Mouse (Mus musculus) intestine, embryonic 14.5 days (tissue): Measurements from ENCODE around the gene Col4a4. TPM values are rescaled to one million over a fixed set of nuclear protein-coding genes. Genes with fewer than 3 reads are reported as not detected.

ENCODE experiments used
- ATAC-seq: fragments of 200-750 bp; cut with Nextera tagmentation; replicated peaks from 2 replicates; pipeline ENCODE4 v1.8.0; 2017; ENCODE audit warnings: low read depth, moderate number of reproducible peaks, moderate TSS enrichment, moderate library complexity; ENCODE audit not compliant: low FRiP score, low TSS enrichment
- DNase-seq: peaks from one replicate; pipeline ENCODE4 v3.0.0-alpha.2; 2018; ENCODE audit warnings: low spot score
- H3K27ac ChIP-seq: fragments of 300-500 bp; sonication (generic); 2 replicates; pipeline ENCODE4 v1.5.1; 2014; ENCODE audit warnings: low read depth, mild to moderate bottlenecking, control low read depth
- H3K27me3 ChIP-seq: fragments of 300-500 bp; sonication (generic); replicated peaks from 2 replicates; pipeline ENCODE4 v1.6.1; 2014; ENCODE audit warnings: low read length, control low read depth; ENCODE audit not compliant: control insufficient read depth, insufficient read depth
- H3K36me3 ChIP-seq: fragments of 300-500 bp; sonication (generic); 2 replicates; pipeline ENCODE4 v1.6.1; 2014; ENCODE audit warnings: low read length, control low read depth; ENCODE audit not compliant: control insufficient read depth, insufficient read depth
- H3K4me1 ChIP-seq: fragments of 300-500 bp; sonication (generic); replicated peaks from 2 replicates; pipeline ENCODE4 v1.6.1; 2014; ENCODE audit warnings: low read length, control low read depth, mixed read lengths; ENCODE audit not compliant: control insufficient read depth, insufficient read depth
- H3K4me2 ChIP-seq: fragments of 300-500 bp; sonication (generic); 2 replicates; pipeline ENCODE4 v1.6.1; 2014; ENCODE audit warnings: low read length
- H3K4me3 ChIP-seq: fragments of 300-500 bp; sonication (generic); 2 replicates; pipeline ENCODE4 v1.5.1; 2014; ENCODE audit warnings: low read depth, low read length, control low read depth, mixed read lengths
- H3K9ac ChIP-seq: fragments of 300-500 bp; sonication (generic); 2 replicates; pipeline ENCODE4 v1.6.1; 2014; ENCODE audit warnings: mild to moderate bottlenecking, low read length
- H3K9me3 ChIP-seq: fragments of 300-500 bp; sonication (generic); 2 replicates; pipeline ENCODE4 v1.6.1; 2016; ENCODE audit warnings: low read length, control low read depth; ENCODE audit not compliant: control insufficient read depth
- WGBS: fragments of 180-500 bp; shearing (Covaris S2); extraction: QIAGEN DNeasy Blood & Tissue Kit; methylation state at CpG from one replicate; pipeline ENCODE4 v1.1.7; 2014; 5-methylcytosine and 5-hydroxymethylcytosine counted together
- polyA plus RNA-seq: library from polyadenylated mRNA; unstranded; fragments of >200 nt; fragmentation: Nextera tagmentation; extraction: Ambion mirVana; gene quantifications from 2 replicates; pipeline ENCODE4 v1.2.1, GENCODE M21; 2014

Col4a4 gene
- polyA plus RNA-seq, 1 experiment from 2014 or later = 0.05 TPM

DNA sequence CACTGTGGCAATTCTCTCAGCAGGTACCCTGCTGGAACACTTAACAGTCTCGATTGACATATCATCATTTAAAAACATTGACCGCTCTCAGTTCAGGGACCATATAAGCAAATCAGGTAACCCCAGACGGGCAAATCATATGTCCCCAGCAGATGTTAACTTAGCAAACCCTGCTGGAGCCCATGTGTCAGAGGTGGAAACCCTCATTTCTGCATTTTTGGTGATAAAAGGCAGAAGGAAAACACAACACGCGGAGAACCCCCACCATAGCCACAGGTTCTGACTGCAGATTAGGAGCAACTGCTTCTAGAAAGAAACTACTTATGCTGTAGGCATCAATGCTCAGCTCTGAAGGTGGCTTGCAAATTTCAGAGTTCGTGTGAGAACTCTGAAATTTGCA is 38.3 kb upstream of the Col4a4 start:
- no peaks in the 10 kb centered on the region for H3K27me3 ChIP-seq
- no peaks in the 10 kb centered on the region for H3K9me3 ChIP-seq
- 75% methylated on average over 6 of the region's 6 CpGs for WGBS
- no peak overlapping the region for H3K9ac ChIP-seq
- ATAC-seq = no peak
- no peaks in the 10 kb centered on the region for H3K4me1 ChIP-seq
- no peak overlapping the region for H3K4me3 ChIP-seq
- H3K4me2 ChIP-seq = no peak overlapping the region
- H3K36me3 ChIP-seq = no peaks in the 10 kb centered on the region
- no peak overlapping the region for H3K27ac ChIP-seq
- no peak for DNase-seq

DNA sequence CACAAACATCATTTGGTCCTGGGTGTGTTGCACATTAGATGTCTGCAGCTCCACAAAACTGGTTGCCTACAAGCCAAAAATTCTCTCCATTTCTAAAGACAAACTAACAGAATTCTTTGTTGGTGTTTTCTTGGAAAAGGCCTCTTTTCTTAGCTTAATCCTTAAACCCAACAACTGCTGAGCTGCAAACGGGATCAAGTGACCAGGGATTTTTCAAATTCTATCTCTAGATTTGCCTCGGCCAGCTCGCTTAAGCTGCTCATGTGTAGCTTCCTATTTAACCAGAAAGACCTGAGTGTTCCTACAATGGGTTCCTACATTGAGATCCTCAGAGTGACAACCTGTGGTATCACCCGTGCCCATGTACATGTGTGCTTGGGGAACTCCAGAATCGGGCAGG is 33.3 kb upstream of the Col4a4 start:
- Histone ChIP-seq H3K27me3 (no peaks in the 10 kb centered on the region), H3K4me1 (no peaks in the 10 kb centered on the region), H3K9ac (no peak overlapping the region), H3K36me3 (no peaks in the 10 kb centered on the region), H3K4me3 (no peak overlapping the region), H3K4me2 (no peak overlapping the region), H3K9me3 (no peaks in the 10 kb centered on the region), H3K27ac (no peak overlapping the region)
- ATAC-seq = no peak
- DNase-seq = no peak
- 85% methylated on average over 5 of the region's 5 CpGs for WGBS

DNA sequence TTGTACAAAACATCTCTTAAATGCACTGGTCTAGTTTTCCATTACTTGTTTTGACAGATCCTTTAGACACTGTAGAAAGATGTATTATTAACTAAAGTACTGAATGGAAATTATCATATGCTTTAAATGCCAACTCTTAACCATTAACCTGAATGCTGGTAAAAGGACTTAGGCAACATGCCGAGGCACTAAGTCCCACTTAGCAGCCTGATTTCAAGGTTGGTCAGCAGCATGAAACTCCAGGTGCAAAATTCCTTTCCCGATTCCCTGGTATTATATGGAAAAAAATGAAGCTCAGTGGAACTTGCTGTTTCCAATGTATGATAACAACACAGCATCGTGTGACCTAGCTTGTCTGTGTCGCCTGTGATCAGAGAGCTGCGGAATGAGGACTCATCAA is 31.9 kb upstream of the Col4a4 start:
- H3K4me3 ChIP-seq = no peak overlapping the region
- H3K4me1 ChIP-seq = no peaks in the 10 kb centered on the region
- WGBS = 84% methylated on average over 5 of the region's 5 CpGs
- DNase-seq (no peak), ATAC-seq (no peak)
- no peaks in the 10 kb centered on the region for H3K9me3 ChIP-seq
- H3K9ac ChIP-seq = no peak overlapping the region
- H3K27ac ChIP-seq = no peak overlapping the region
- no peak overlapping the region for H3K4me2 ChIP-seq
- H3K36me3 ChIP-seq = no peaks in the 10 kb centered on the region
- H3K27me3 ChIP-seq = no peaks in the 10 kb centered on the region

DNA sequence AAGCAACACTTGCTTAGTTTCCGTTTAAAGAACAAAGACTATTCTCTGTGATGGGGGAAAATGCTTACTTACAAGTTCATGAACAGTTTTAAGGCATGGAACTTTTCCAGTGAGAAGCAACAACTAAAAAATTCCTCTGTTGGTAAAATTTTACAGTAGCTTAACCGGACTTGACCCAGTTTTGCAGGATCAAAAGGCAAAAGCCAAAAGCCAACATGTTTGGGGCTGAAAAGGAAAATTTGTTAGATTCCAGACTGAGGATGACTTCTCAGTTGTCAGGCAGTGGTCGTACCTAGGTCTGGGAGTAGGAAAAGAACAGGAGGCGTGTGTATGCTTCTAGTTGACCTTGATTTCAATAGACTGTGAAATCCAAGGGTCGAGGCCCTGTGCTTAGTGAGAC is 31.4 kb upstream of the Col4a4 start:
- Histone ChIP-seq H3K4me2 (no peak overlapping the region), H3K27ac (no peak overlapping the region), H3K27me3 (no peaks in the 10 kb centered on the region), H3K9ac (no peak overlapping the region), H3K9me3 (no peaks in the 10 kb centered on the region), H3K4me1 (no peaks in the 10 kb centered on the region), H3K4me3 (no peak overlapping the region), H3K36me3 (no peaks in the 10 kb centered on the region)
- WGBS = 68% methylated on average over 5 of the region's 5 CpGs
- no peak for ATAC-seq
- DNase-seq = no peak

DNA sequence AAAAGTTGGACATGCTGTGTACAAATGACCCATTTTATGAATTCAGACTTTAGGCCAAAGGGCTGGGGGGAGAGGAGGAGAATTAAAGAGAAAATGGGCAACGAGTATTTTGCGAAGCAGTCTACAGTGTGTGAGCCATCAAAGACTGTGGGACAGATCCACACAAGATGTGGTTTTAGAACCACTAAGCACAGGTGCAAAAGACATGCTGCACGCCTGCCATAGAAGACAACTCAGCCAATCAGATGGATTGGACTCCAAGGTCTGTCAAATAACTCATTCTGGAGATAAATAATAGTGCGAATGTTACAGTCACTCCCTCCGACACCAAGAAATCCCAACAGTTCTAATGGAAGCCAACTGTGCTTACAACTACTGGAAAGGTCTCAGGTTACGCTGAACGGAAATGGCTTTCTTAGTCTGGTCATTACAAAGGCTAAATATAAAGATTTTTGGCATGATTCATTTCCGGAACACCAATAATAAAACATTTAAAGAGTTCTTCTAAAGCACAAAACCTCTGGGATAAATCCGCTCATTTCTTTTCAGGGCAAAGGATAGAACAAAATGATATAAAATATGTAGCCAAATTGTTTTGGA is 25.5 kb upstream of the Col4a4 start:
- 59% methylated on average over 9 of the region's 9 CpGs for WGBS

DNA sequence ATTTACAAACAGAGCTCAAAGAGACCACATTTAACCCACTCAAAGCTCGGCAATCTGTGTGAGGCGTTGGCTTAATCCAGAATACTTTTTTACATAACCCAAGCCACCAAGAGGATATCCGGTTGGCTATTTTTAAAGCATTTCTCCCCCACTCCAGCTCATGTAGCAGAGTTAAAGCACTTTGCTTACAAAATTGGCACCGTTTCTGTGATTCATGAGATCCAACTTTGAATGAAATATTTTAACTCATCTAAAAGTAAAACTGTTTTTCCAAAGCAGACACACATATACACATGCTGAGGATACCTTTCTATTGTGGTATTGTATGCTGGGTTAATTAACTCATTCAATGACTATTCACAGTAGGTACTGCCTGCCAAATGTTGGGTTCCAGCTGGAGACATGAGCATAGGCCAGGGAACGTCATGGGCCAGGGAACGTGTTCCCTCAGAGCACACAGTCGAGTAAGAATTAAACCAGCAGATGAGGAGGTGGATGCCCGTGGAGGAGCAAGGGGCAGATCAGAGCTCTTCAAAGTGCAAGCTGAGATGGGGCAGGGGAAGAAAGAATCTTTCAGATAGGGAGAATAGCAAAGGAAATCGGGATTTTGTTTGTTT is 22.1 kb upstream of the Col4a4 start:
- Histone ChIP-seq H3K27ac (no peak overlapping the region), H3K4me2 (no peak overlapping the region), H3K4me3 (no peak overlapping the region), H3K9ac (no peak overlapping the region), H3K4me1 (no peaks in the 10 kb centered on the region), H3K9me3 (no peaks in the 10 kb centered on the region), H3K27me3 (no peaks in the 10 kb centered on the region), H3K36me3 (no peaks in the 10 kb centered on the region)
- no peak for ATAC-seq
- 77% methylated on average over 9 of the region's 9 CpGs for WGBS
- DNase-seq = no peak

More for the DNA sequence above, 25.5 kb upstream of the Col4a4 start:
- ATAC-seq (no peak), DNase-seq (no peak)
- Histone ChIP-seq H3K4me2 (no peak overlapping the region), H3K9me3 (no peaks in the 10 kb centered on the region), H3K27ac (no peak overlapping the region), H3K4me1 (no peaks in the 10 kb centered on the region), H3K9ac (no peak overlapping the region), H3K36me3 (no peaks in the 10 kb centered on the region), H3K4me3 (no peak overlapping the region), H3K27me3 (no peaks in the 10 kb centered on the region)

DNA sequence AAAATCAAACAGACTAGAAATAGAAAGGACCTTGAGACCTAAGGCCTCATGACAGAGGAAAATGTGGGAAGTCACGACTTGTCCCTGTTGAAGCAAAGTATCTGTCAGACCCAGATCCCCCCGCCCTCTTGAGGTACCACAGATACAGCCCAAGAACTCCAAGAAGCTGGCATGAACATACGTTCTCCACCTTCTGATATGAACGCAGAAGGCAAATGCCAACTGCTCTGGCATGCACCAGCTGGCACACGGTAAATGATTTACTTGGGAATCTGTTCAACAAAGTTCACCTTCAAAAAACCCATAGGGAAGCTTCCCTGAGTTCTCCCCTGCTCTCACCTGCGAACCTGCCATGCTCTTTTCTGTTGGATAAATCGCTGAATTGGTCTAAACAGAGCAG is 19.2 kb upstream of the Col4a4 start:
- no peak overlapping the region for H3K27ac ChIP-seq
- no peak overlapping the region for H3K9ac ChIP-seq
- ATAC-seq (no peak), DNase-seq (no peak)
- H3K27me3 ChIP-seq = no peaks in the 10 kb centered on the region
- H3K4me2 ChIP-seq = no peak overlapping the region
- 83% methylated on average over 7 of the region's 7 CpGs for WGBS
- no peaks in the 10 kb centered on the region for H3K4me1 ChIP-seq
- no peaks in the 10 kb centered on the region for H3K9me3 ChIP-seq
- no peaks in the 10 kb centered on the region for H3K36me3 ChIP-seq
- H3K4me3 ChIP-seq = no peak overlapping the region

DNA sequence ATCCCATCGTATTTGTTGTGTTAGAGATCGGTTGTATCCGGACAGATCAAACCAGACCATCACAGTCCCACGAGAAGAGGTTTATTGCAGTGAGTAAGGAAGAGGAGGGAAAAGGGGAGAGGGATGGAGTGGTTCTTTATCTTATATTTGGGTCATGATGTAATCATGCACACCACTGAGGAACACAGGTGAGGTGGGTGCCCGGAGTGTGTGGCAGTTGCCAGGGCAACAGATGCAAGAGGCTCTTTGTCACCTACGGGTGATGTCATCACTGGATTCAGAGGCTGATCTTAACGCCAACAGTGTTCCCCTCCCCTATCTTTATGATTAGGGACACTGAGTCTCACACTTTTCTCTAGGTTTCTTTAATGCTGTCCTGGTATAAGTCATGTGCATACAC is 18.7 kb upstream of the Col4a4 start:
- Histone ChIP-seq H3K4me3 (no peak overlapping the region), H3K4me2 (no peak overlapping the region), H3K9ac (no peak overlapping the region), H3K36me3 (no peaks in the 10 kb centered on the region), H3K27ac (no peak overlapping the region), H3K4me1 (no peaks in the 10 kb centered on the region), H3K9me3 (no peaks in the 10 kb centered on the region), H3K27me3 (no peaks in the 10 kb centered on the region)
- ATAC-seq (no peak), DNase-seq (no peak)
- WGBS = 90% methylated on average over 7 of the region's 7 CpGs
